Mouse (Mus musculus) skeletal muscle tissue, adult 2 months (tissue): ENCODE measurements around the gene Brinp2.

Experiments
- DNase-seq: peaks from one replicate; pipeline ENCODE4 v3.0.0-alpha.2; 2012; ENCODE audit warnings: low read depth, low spot score

Gene Brinp2

DNA sequence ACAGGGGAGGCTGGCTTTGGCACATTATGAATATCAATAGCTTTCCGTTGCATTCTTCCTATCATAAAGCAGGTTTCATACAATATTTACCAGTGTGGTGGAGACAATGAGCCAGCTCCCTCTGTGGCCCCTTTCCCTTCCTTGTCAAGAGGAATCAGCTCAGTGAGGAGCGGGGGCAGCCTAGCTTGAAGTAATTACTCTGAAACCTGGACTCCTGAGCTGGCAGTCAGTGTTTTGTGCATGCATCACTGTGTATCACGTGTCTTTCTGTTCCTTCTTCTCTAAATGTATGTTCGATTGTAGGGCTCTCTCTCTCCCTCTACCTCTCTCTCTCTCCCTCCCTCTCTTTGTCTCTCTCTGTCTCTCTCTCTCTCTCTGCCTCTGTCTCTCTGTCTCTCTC is 135.1 kb downstream of the Brinp2 start:
- DNase-seq: no peak

DNA sequence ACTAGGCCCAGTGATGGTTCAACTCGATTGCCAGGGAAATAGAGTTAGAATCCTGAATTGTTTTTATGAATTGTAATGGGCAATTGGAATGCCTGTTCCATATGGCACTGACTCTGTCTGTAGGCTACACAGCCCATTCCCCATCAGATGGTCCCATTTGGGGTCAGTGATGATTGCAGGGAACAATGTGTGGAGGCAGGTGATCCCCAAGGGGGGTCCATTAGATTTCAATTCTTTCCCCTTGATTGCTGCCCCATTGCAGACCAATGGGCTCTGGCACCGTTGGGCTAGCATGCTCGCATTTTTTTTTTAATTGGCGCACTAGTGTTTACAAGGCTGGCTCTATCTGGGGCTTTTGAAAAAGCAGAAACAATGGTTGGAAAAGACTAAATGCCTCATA is 136.0 kb downstream of the Brinp2 start:
- no peak for DNase-seq

DNA sequence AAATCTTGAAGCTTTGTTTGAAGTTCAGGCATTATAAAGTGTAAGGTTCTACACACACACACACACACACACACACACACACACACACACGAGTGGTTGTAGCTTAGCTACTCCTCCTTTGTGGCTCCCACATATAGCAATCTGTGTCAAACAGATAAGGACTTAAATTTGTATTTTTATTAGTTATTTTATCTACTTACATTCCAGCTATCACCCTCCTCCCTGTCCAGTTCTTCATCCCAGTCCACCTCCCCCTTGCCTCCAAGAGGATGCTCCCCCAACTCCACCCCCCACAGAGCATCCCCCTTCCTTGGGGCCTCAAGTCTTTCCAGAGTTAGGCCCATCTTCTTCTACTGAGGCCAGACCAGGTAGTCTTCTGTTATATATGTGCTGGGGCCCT is 137.4 kb downstream of the Brinp2 start:
- DNase-seq: no peak

DNA sequence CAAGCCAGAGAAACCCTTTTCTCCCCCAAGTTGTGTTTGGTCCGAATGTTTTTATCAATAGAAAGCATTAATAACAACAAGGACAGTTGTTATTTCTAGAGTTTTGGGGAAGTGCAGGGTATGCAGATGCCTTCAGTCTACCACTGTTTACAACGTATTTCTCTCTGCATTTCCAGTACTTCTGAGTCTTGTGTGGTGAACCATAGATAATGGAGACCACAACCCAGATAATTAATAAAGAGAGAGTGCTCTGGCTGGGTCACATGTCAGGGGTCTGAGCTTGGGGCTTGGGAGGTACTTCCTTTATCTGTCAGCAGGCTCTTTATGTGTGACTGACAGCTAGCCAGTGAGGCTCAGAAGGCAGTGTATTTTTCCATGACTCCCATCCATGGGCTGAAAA is 137.8 kb downstream of the Brinp2 start:
- no peak for DNase-seq

DNA sequence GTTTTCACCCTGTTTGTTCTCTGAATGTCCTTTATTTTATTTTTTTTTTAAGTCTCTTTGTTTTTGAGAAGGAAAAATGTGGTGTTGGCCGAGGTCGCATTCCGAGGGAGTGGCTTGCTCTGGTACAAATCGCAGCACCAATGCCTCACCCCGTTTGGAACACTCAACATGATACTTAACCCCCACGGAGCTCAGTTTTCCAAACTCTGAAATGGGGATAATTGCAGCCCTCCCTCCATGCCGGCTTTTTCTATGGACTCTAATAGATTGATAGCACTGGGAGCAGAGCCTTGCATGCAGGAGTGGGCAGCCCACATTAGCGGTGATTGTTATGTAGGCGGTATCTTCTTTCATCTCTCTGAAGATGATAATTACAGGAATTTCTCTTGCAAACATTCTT is 140.5 kb downstream of the Brinp2 start:
- DNase-seq: no peak

DNA sequence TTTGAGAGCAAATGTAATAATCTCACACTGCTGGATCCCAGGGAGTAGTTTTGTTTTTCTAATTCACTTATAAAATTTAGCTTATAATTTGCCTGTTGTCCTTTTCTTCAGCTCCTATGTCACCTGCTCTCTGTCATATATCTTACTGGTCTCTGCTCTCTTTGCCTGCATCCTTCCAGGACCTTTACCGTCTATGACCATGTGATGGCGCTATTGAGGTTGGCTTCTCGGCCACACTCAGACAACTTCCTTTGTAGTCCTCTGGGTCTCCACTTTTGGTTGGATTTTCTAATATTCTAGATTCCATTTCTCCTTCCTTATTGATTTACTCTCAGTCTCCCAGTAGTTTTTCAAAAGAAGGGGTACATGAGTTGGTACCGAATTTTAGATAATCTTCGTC is 141.4 kb downstream of the Brinp2 start:
- DNase-seq: no peak

DNA sequence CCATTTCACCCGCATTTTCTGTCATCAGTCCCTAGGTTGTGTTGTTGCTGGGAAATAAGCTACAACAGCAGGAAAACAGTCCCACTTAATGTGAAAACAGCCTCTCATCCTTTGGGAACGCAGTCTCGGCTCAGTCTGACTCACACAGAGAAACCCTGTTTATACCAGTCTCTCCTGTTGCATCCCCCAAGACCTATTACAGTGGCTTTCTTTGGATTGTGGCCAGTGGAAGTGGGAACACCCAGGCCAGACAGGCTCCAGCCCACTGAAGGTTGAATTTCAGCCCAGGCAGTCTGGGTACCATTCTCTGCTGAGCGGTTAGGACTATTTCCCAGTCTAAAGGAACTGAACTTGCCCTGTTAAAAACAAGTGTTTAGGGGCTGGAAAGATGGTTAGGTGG is 142.4 kb downstream of the Brinp2 start:
- peak; percentile 19 for DNase-seq

DNA sequence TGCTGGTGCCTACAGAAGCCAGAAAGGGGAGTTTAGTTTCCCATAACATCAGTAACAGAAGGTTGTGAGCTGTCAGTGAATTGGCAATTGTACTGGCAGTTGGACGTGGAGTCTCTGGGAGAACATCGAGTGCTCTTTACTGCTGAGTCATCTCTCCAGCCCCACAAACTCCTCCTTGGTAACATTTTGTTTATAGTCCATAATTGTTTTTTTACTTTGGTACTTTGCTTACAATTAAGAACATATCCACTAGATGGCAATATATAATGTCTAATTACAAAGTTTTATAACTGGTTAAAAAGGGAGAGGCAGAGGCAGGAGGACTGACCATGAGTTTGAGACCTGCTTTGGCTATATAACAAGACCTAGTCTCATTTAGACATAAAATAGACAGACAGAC is 148.5 kb downstream of the Brinp2 start:
- DNase-seq: no peak

DNA sequence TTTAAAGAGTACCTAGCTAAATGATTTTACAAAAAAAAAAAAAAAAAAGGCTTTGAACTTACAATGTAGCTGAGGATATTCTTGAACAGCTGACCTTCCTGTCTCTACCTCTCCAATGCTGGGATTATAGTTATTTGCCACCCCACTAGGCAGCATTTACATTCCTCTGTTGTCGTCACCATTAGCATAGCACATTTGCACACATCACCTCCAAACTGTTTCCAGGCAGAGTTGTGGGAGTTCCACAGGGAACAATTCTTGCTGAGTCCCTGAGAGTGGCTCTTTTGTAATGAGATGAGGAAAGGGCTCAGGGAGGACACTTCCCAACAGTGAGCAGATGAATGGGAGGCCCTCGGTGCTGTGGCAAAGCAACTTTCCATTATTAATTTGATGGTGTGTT is 153.2 kb downstream of the Brinp2 start:
- no peak for DNase-seq
